Comparison of ENCODE assay signal across 8 mouse cellular contexts in genomic region chr15:81392997-81393396, GRCm38 (mm10). TPM values are rescaled to one million over a fixed set of nuclear protein-coding genes. Genes with fewer than 3 reads are reported as not detected.
A peak's percentile ranks its signal among the peaks of the same experiment; 100 is the strongest.
DNase-seq lines count a peak whose midpoint lies in the region; ATAC-seq and TF ChIP-seq lines count a peak whose summit lies in the region.

No protein-coding gene starts in this region.

- peak; percentile 11 for DNase-seq in lung, postnatal 10 days
- no peak for DNase-seq in lung, adult 2 months
- DNase-seq in lung, postnatal 14 days: peak; percentile 15
- DNase-seq in thymus, postnatal 25 days: peak; percentile 50
- DNase-seq in hindbrain, embryonic 11.5 days (ENCODE audit: low spot score): no peak

- peak; percentile 68 for ATAC-seq in common myeloid progenitor, adult 5-6 weeks (replicated peaks; ENCODE audit: low read depth, poor library complexity, severe bottlenecking)
- no peak for ATAC-seq in hindbrain, embryonic 11.5 days (ENCODE audit: low FRiP score)
- no peak for ATAC-seq in kidney, embryonic 16.5 days (ENCODE audit: low FRiP score, low TSS enrichment)
- ATAC-seq in hindbrain, embryonic 16.5 days: no peak

- no peak overlapping the region for H3K4me3 ChIP-seq in lung, adult 2 months (replicated peaks; ENCODE audit: extremely low read depth, low read depth, low read length)
- no peak overlapping the region for H3K4me3 ChIP-seq in hindbrain, embryonic 11.5 days (ENCODE audit: low read depth, low read length)
- no peak overlapping the region for H3K4me3 ChIP-seq in kidney, embryonic 16.5 days (ENCODE audit: low read length)
- no peak overlapping the region for H3K4me3 ChIP-seq in hindbrain, embryonic 16.5 days (ENCODE audit: low read length)

- no peaks in the 10 kb centered on the region for H3K36me3 ChIP-seq in hindbrain, embryonic 11.5 days (ENCODE audit: control insufficient read depth, insufficient read depth, low read length)
- peaks cover 29% of the 10 kb centered on the region for H3K36me3 ChIP-seq in kidney, embryonic 16.5 days (ENCODE audit: insufficient read depth, low read length)
- H3K36me3 ChIP-seq in hindbrain, embryonic 16.5 days (ENCODE audit: control insufficient read depth, insufficient read depth, low read length): peaks cover 14% of the 10 kb centered on the region

- no peak for TF ChIP-seq CTCF in lung, adult 2 months (IDR thresholded peaks at IDR 0.05; ENCODE audit: insufficient read depth, low read length)

- no peak overlapping the region for H3K4me2 ChIP-seq in hindbrain, embryonic 11.5 days (replicated peaks; ENCODE audit: low read depth, low read length)
- no peak overlapping the region for H3K4me2 ChIP-seq in kidney, embryonic 16.5 days (replicated peaks; ENCODE audit: low read depth, low read length)
- H3K4me2 ChIP-seq in hindbrain, embryonic 16.5 days (ENCODE audit: low read length): no peak overlapping the region

- no peaks in the 10 kb centered on the region for H3K9me3 ChIP-seq in hindbrain, embryonic 11.5 days (ENCODE audit: control insufficient read depth, low read length)
- H3K9me3 ChIP-seq in kidney, embryonic 16.5 days (ENCODE audit: low read length): no peaks in the 10 kb centered on the region
- no peaks in the 10 kb centered on the region for H3K9me3 ChIP-seq in hindbrain, embryonic 16.5 days (ENCODE audit: control insufficient read depth, low read length)

- H3K9ac ChIP-seq in hindbrain, embryonic 11.5 days (ENCODE audit: low read depth, low read length): no peak overlapping the region
- H3K9ac ChIP-seq in kidney, embryonic 16.5 days (replicated peaks; ENCODE audit: low read length): no peak overlapping the region
- no peak overlapping the region for H3K9ac ChIP-seq in hindbrain, embryonic 16.5 days (ENCODE audit: low read depth, low read length)

- no peak for TF ChIP-seq POLR2A in lung, adult 2 months (IDR thresholded peaks at IDR 0.05; ENCODE audit: borderline replicate concordance, extremely low read depth, low read depth, low read length)

- no peak overlapping the region for H3K27ac ChIP-seq in hindbrain, embryonic 11.5 days (ENCODE audit: low read depth, low read length)
- no peak overlapping the region for H3K27ac ChIP-seq in kidney, embryonic 16.5 days (ENCODE audit: low read length)
- H3K27ac ChIP-seq in hindbrain, embryonic 16.5 days (ENCODE audit: low read depth, low read length): no peak overlapping the region

- H3K4me1 ChIP-seq in lung, adult 2 months (ENCODE audit: control insufficient read depth, insufficient read depth, low read length): peaks cover 2% of the 10 kb centered on the region; the same call in 1 of the 2 replicates
- no peaks in the 10 kb centered on the region for H3K4me1 ChIP-seq in hindbrain, embryonic 11.5 days (replicated peaks; ENCODE audit: control insufficient read depth, insufficient read depth, low read length)
- H3K4me1 ChIP-seq in kidney, embryonic 16.5 days (ENCODE audit: insufficient read depth, low read length): peaks cover 21% of the 10 kb centered on the region
- peaks cover 12% of the 10 kb centered on the region for H3K4me1 ChIP-seq in hindbrain, embryonic 16.5 days (ENCODE audit: control insufficient read depth, insufficient read depth, low read depth, low read length)

- H3K27me3 ChIP-seq in hindbrain, embryonic 11.5 days (ENCODE audit: control insufficient read depth, insufficient read depth, low read length): no peaks in the 10 kb centered on the region
- no peaks in the 10 kb centered on the region for H3K27me3 ChIP-seq in kidney, embryonic 16.5 days (ENCODE audit: insufficient read depth, low read length)
- no peaks in the 10 kb centered on the region for H3K27me3 ChIP-seq in hindbrain, embryonic 16.5 days (replicated peaks; ENCODE audit: control insufficient read depth, insufficient read depth, low read length)

RNA-seq across cellular contexts. Expression of gene St13, which starts 6.9 kb away (rescaled TPM):
- 16.4 and 16.9 TPM in 2 replicates for polyA plus RNA-seq in lung, adult 2 months (2012; rRNA removed)
- total RNA-seq in common myeloid progenitor, adult 5-6 weeks (2017): 391 and 469 TPM in 2 replicates
- polyA plus RNA-seq in hindbrain, embryonic 11.5 days (2014; fragmentation: Nextera tagmentation; extraction: Ambion mirVana): 178 TPM in 2 replicates
- 192 and 194 TPM in 2 replicates for polyA plus RNA-seq in kidney, embryonic 16.5 days (2015; fragmentation: Nextera tagmentation; extraction: Ambion mirVana)
- polyA plus RNA-seq in hindbrain, embryonic 16.5 days (2015; fragmentation: Nextera tagmentation; extraction: Ambion mirVana): 200 and 211 TPM in 2 replicates

RNA-seq across cellular contexts. Expression of gene Xpnpep3, which starts 6.9 kb away (rescaled TPM):
- 6.8 and 7.2 TPM in 2 replicates for polyA plus RNA-seq in lung, adult 2 months (2012; rRNA removed)
- total RNA-seq in common myeloid progenitor, adult 5-6 weeks (2017): 16.2 and 25.1 TPM in 2 replicates
- polyA plus RNA-seq in hindbrain, embryonic 11.5 days (2014; fragmentation: Nextera tagmentation; extraction: Ambion mirVana): 6.8 and 7.0 TPM in 2 replicates
- polyA plus RNA-seq in kidney, embryonic 16.5 days (2015; fragmentation: Nextera tagmentation; extraction: Ambion mirVana): 10.9 and 13.9 TPM in 2 replicates
- polyA plus RNA-seq in hindbrain, embryonic 16.5 days (2015; fragmentation: Nextera tagmentation; extraction: Ambion mirVana): 8.3 and 10.6 TPM in 2 replicates

RNA-seq across cellular contexts. Expression of gene Dnajb7, which starts 15.1 kb away (rescaled TPM):
- not detected in 2 replicates for polyA plus RNA-seq in lung, adult 2 months (2012; rRNA removed)
- total RNA-seq in common myeloid progenitor, adult 5-6 weeks (2017): 0.15 TPM in 1 of 2 replicates, not detected in the other
- polyA plus RNA-seq in hindbrain, embryonic 11.5 days (2014; fragmentation: Nextera tagmentation; extraction: Ambion mirVana): 0.92 and 1.2 TPM in 2 replicates
- 1.3 and 3.4 TPM in 2 replicates for polyA plus RNA-seq in kidney, embryonic 16.5 days (2015; fragmentation: Nextera tagmentation; extraction: Ambion mirVana)
- polyA plus RNA-seq in hindbrain, embryonic 16.5 days (2015; fragmentation: Nextera tagmentation; extraction: Ambion mirVana): 0.95 and 1.3 TPM in 2 replicates

RNA-seq across cellular contexts. Expression of gene Slc25a17, which starts 32.4 kb away (rescaled TPM):
- polyA plus RNA-seq in lung, adult 2 months (2012; rRNA removed): 25.9 and 44.2 TPM in 2 replicates
- 82.7 and 97.2 TPM in 2 replicates for total RNA-seq in common myeloid progenitor, adult 5-6 weeks (2017)
- polyA plus RNA-seq in hindbrain, embryonic 11.5 days (2014; fragmentation: Nextera tagmentation; extraction: Ambion mirVana): 111 and 118 TPM in 2 replicates
- 134 and 148 TPM in 2 replicates for polyA plus RNA-seq in kidney, embryonic 16.5 days (2015; fragmentation: Nextera tagmentation; extraction: Ambion mirVana)
- 131 and 133 TPM in 2 replicates for polyA plus RNA-seq in hindbrain, embryonic 16.5 days (2015; fragmentation: Nextera tagmentation; extraction: Ambion mirVana)

Comparison
In these comparisons a context has a peak if more than half of its experiments do, and no peak if none do; other contexts are left out.
1. DNase-seq: peak in lung, postnatal 10 days (single experiment), lung, postnatal 14 days (single experiment) and thymus, postnatal 25 days (single experiment); none in lung, adult 2 months (single experiment) and hindbrain, embryonic 11.5 days (single experiment).